Mouse (Mus musculus) ovary, adult 18-20 months (tissue): ENCODE measurements around the gene Tmem131l.

ENCODE experiments used
- DNase-seq: peaks from one replicate; pipeline ENCODE4 v3.0.0; 2022; ENCODE audit warnings: low spot score, mixed read lengths

Tmem131l gene

GRCm38 (mm10) chr3:84046206-84046605, 6.2 kb upstream of the Tmem131l start:
- no peak for DNase-seq

- no peak for DNase-seq
Observed at GRCm38 (mm10) chr3:84041739-84042138, 1.8 kb upstream of the Tmem131l start.

GRCm38 (mm10) chr3:84040476-84041082, 604 bp upstream of the Tmem131l start:
- DNase-seq = no peak

GRCm38 (mm10) chr3:84038981-84039645, 862 bp downstream of the Tmem131l start:
- DNase-seq = peak; percentile 20

- no peak for DNase-seq
Observed at GRCm38 (mm10) chr3:84038126-84038525, 1.8 kb downstream of the Tmem131l start.

GRCm38 (mm10) chr3:84037536-84037935, 2.4 kb downstream of the Tmem131l start:
- DNase-seq = no peak

- DNase-seq = no peak
Observed at GRCm38 (mm10) chr3:84036866-84037265, 3.1 kb downstream of the Tmem131l start.

GRCm38 (mm10) chr3:84035728-84036364, 4.1 kb downstream of the Tmem131l start:
- no peak for DNase-seq

- DNase-seq = no peak
Observed at GRCm38 (mm10) chr3:84034115-84034780, 5.7 kb downstream of the Tmem131l start.

GRCm38 (mm10) chr3:84032933-84033730, 6.8 kb downstream of the Tmem131l start:
- no peak for DNase-seq

GRCm38 (mm10) chr3:84032419-84032818, 7.6 kb downstream of the Tmem131l start:
- DNase-seq = no peak

- DNase-seq = no peak
Observed at GRCm38 (mm10) chr3:84031216-84031615, 8.8 kb downstream of the Tmem131l start.

- no peak for DNase-seq
Observed at GRCm38 (mm10) chr3:84028968-84029367, 11.0 kb downstream of the Tmem131l start.

- no peak for DNase-seq
Observed at GRCm38 (mm10) chr3:84027691-84028159, 12.2 kb downstream of the Tmem131l start.

- DNase-seq = no peak
Observed at GRCm38 (mm10) chr3:84024512-84025072, 15.4 kb downstream of the Tmem131l start.

GRCm38 (mm10) chr3:84022723-84023122, 17.3 kb downstream of the Tmem131l start:
- DNase-seq = no peak

GRCm38 (mm10) chr3:84022201-84022584, 17.8 kb downstream of the Tmem131l start:
- DNase-seq = no peak

GRCm38 (mm10) chr3:84021217-84022200, 18.5 kb downstream of the Tmem131l start:
- DNase-seq = no peak

- no peak for DNase-seq
Observed at GRCm38 (mm10) chr3:84020528-84020927, 19.4 kb downstream of the Tmem131l start.

GRCm38 (mm10) chr3:84015484-84016016, 24.4 kb downstream of the Tmem131l start:
- no peak for DNase-seq
